16 mouse cellular contexts compared by ENCODE assay signal in genomic region chr12:60074142-60074541, GRCm38 (mm10).
DNase-seq lines count a peak whose midpoint lies in the region; TF ChIP-seq lines count a peak whose summit lies in the region.
"Had no signal": no experiment of that assay in that cellular context is flagged by ENCODE, and none has a peak within 500 bp of the region (broad histone marks: within the 10 kb centered on the region; RNA-seq: fewer than 3 reads in every experiment).

No protein-coding gene starts in this region.

- H3K4me1 ChIP-seq in ES-E14 (ENCODE audit: control insufficient read depth in 2 of 2, insufficient read depth in 2 of 2, low read length in 2 of 2, poor library complexity in 1 of 2), result peaks cover 0 to 3% of the 10 kb centered on the region in 2 experiments; a peak in 1 of 4 replicates
- H3K4me1 ChIP-seq: embryonic facial prominence, embryonic 10.5 days; embryonic facial prominence, embryonic 12.5 days; forebrain, embryonic 13.5 days; forebrain, embryonic 15.5 days had no signal

- H3K9me3 ChIP-seq in ES-E14 (ENCODE audit: control insufficient read depth, insufficient read depth, low read depth, low read length), result no peaks in the 10 kb centered on the region
- H3K9me3 ChIP-seq: embryonic facial prominence, embryonic 10.5 days; embryonic facial prominence, embryonic 12.5 days; forebrain, embryonic 13.5 days; forebrain, embryonic 15.5 days had no signal

- no peak overlapping the region for H3K9ac ChIP-seq in ES-E14 (ENCODE audit: insufficient read depth, low read depth, low read length, poor library complexity, severe bottlenecking)
- H3K9ac ChIP-seq: embryonic facial prominence, embryonic 12.5 days; forebrain, embryonic 13.5 days; forebrain, embryonic 15.5 days had no signal

- H3K27ac ChIP-seq in ES-E14 (ENCODE audit: insufficient read depth, low read depth, low read length, poor library complexity, severe bottlenecking), result no peak overlapping the region
- H3K27ac ChIP-seq: embryonic facial prominence, embryonic 10.5 days; embryonic facial prominence, embryonic 12.5 days; forebrain, embryonic 13.5 days; forebrain, embryonic 15.5 days had no signal

- no peak overlapping the region for H3K4me3 ChIP-seq in ES-E14 (ENCODE audit: insufficient read depth in 1 of 2, low read depth in 1 of 2, low read length in 2 of 2, poor library complexity in 1 of 2, severe bottlenecking in 1 of 2)
- H3K4me3 ChIP-seq: embryonic facial prominence, embryonic 10.5 days; embryonic facial prominence, embryonic 12.5 days; forebrain, embryonic 13.5 days; forebrain, embryonic 15.5 days had no signal

- DNase-seq in ES-CJ7 (ENCODE audit: low read depth, low spot score), result peak; percentile 65
- peak; percentile 17 for DNase-seq in ES-E14 (ENCODE audit: low read depth, low spot score)
- DNase-seq in ZHBTc4 (ENCODE audit: low read depth, low spot score), result peak; percentile 67
- no peak for DNase-seq in adrenal gland, postnatal 4 days (ENCODE audit: low spot score in 2 of 2)
- no peak for DNase-seq in spleen, adult 12 weeks (ENCODE audit: low spot score)
- DNase-seq: adrenal gland, adult 2 months; adrenal gland, postnatal 10 days; adrenal gland, postnatal 25 days; cerebellum, adult 11-12 months; cerebellum, adult 2 months; cerebellum, adult 9-10 months; cerebellum, postnatal 25 days had no signal

- no peaks in the 10 kb centered on the region for H3K36me3 ChIP-seq in ES-E14 (ENCODE audit: control insufficient read depth, insufficient read depth, low read length, poor library complexity, severe bottlenecking)
- H3K36me3 ChIP-seq: embryonic facial prominence, embryonic 10.5 days; embryonic facial prominence, embryonic 12.5 days; forebrain, embryonic 15.5 days had no signal

- in situ Hi-C loops in ES-E14 (cut with MboI; ENCODE audit: low sequenced_read_pairs in 2 of 2, unreplicated experiment in 2 of 2), result no loop called here

TF ChIP-seq in ES-E14, 5 proteins besides CTCF, POLR2A, EP300 and RAD21:
- TF ChIP-seq ZNF384 (IDR thresholded peaks at IDR 0.05; ENCODE audit: low read depth, low read length) (no peak), CHD2 (IDR thresholded peaks at IDR 0.05; ENCODE audit: low read depth, low read length) (no peak), ZC3H11A (IDR thresholded peaks at IDR 0.05; ENCODE audit: borderline replicate concordance, low read depth, low read length) (no peak), HCFC1 (IDR thresholded peaks at IDR 0.05; ENCODE audit: borderline replicate concordance, insufficient read depth, low read length) (no peak), MAFK (IDR thresholded peaks at IDR 0.05; ENCODE audit: insufficient read depth, low read depth, low read length) (no peak)
TF ChIP-seq in ES-E14: peak in this region for 0.

Comparison
In these comparisons a context has a peak if more than half of its experiments do, and no peak if none do; other contexts are left out.
1. DNase-seq: peak in ES-CJ7 (single experiment), ES-E14 (single experiment) and ZHBTc4 (single experiment); none in adrenal gland, postnatal 4 days (0 of 2) and spleen, adult 12 weeks (single experiment).